Mouse (Mus musculus) lung, adult 2 months (tissue): Measurements from ENCODE around the gene Cntrob.

Experiments
- CTCF ChIP-seq: fragments of 200-500 bp; IDR thresholded peaks from 2 replicates; pipeline ENCODE4 v1.5.1; 2011; ENCODE audit warnings: mild to moderate bottlenecking, low read length, control low read depth; ENCODE audit not compliant: insufficient read depth
- POLR2A ChIP-seq: fragments of 200-500 bp; IDR thresholded peaks from 2 replicates; pipeline ENCODE4 v1.6.1; 2011; ENCODE audit warnings: low read depth, mild to moderate bottlenecking, control low read depth, low read length, borderline replicate concordance; ENCODE audit errors: extremely low read depth

DNA sequence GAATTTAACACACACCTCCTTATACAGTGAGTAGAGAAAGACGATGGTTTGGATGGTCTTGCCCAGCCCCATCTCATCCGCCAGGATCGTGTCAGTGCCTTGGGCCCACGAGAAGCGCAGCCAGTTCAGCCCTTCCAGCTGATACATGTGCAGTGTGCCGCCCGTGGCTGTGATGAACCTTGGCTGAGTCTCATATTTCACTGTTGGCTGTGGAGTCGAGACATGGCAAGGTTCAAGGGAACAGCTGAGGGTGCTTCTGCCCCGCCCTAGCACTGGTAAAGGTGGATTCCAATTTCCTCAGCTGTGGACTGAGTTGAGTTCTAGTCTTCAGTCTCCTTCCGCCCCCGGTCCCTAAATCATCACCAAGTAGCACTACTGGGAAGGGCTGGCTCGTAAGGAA is 34.1 kb upstream of the Cntrob start:
- TF ChIP-seq POLR2A: no peak
- TF ChIP-seq CTCF: no peak
